Mouse (Mus musculus): ENCODE data around the gene Pcgf5.

GRCm38 (mm10) chr19:36429354-36429753 is 81.2 kb downstream of the Pcgf5 start:
- TF ChIP-seq GATA1 (IDR thresholded peaks at IDR 0.05; ENCODE audit: low read length) (no peak), TAL1 (IDR thresholded peaks at IDR 0.05; ENCODE audit: low read length) (no peak)
